Mouse (Mus musculus) CH12.LX (cell line): ENCODE data around the gene Cdc42. TPM values are rescaled to one million over a fixed set of nuclear protein-coding genes. Genes with fewer than 3 reads are reported as not detected.

Source experiments
- DNase-seq: peaks from one replicate; pipeline ENCODE4 v3.0.0-alpha.2; 2013; ENCODE audit errors: extremely low read depth
- H3K27ac ChIP-seq: 2 replicates; pipeline ENCODE4 v1.5.1; 2012; ENCODE audit warnings: low read depth, mild to moderate bottlenecking, control low read depth, moderate library complexity; ENCODE audit not compliant: insufficient read depth
- H3K27me3 ChIP-seq: replicated peaks from 2 replicates; pipeline ENCODE3; 2012; ENCODE audit warnings: inconsistent platforms
- H3K36me3 ChIP-seq, 2 experiments: replicated peaks in 1 of 2; 2 replicates each; pipeline versions ENCODE3 to v1.6.1; 2012; ENCODE audit warnings: inconsistent platforms in 1 of 2, low read length in 1 of 2, mild to moderate bottlenecking in 1 of 2, mixed read lengths in 1 of 2, moderate library complexity in 1 of 2; ENCODE audit not compliant: control insufficient read depth in 1 of 2, insufficient read depth in 1 of 2
- H3K4me1 ChIP-seq, 2 experiments: 2 replicates each; pipeline ENCODE4 v1.6.1; 2012; ENCODE audit warnings: inconsistent platforms in 1 of 2, moderate library complexity in 1 of 2; ENCODE audit not compliant: insufficient read depth in 2 of 2, control insufficient read depth in 1 of 2
- H3K4me2 ChIP-seq: 2 replicates; pipeline ENCODE4 v1.6.1; 2012; ENCODE audit warnings: low read depth, mild to moderate bottlenecking, control low read depth; ENCODE audit not compliant: poor library complexity, insufficient read depth, severe bottlenecking
- H3K4me3 ChIP-seq, 3 experiments: fragments of 150-350 bp in 1 of 3; sonication (generic) in 1 of 3; replicated peaks in 1 of 3; 2 replicates each; pipeline versions ENCODE3 to v1.5.1; 2011 to 2012; ENCODE audit warnings: low read depth in 2 of 3, low read length in 2 of 3, mild to moderate bottlenecking in 2 of 3, moderate library complexity in 2 of 3, control low read depth in 1 of 3, improper control_type of control experiment in 1 of 3, inconsistent platforms in 1 of 3, mixed read lengths in 1 of 3; ENCODE audit not compliant: poor library complexity in 1 of 3
- H3K79me2 ChIP-seq: replicated peaks from 2 replicates; pipeline ENCODE4 v1.6.1; 2012; ENCODE audit warnings: mild to moderate bottlenecking, moderate library complexity; ENCODE audit not compliant: control insufficient read depth, poor library complexity, insufficient read depth, severe bottlenecking; ENCODE audit errors: extremely low read depth
- H3K9ac ChIP-seq: 2 replicates; pipeline ENCODE4 v1.6.1; 2012; ENCODE audit warnings: low read depth, mild to moderate bottlenecking, control low read depth, moderate library complexity; ENCODE audit not compliant: insufficient read depth
- H3K9me3 ChIP-seq: replicated peaks from 2 replicates; pipeline ENCODE3; 2012; ENCODE audit warnings: low read length, inconsistent platforms, mixed read lengths
- BHLHE40 ChIP-seq: IDR thresholded peaks from 2 replicates; pipeline ENCODE4 v1.6.1; 2011; ENCODE audit warnings: mild to moderate bottlenecking, low read depth, low read length, improper control_type of control experiment
- CHD1 ChIP-seq: IDR thresholded peaks from 2 replicates; pipeline ENCODE4 v1.6.1; 2012; ENCODE audit warnings: low read depth, low read length, improper control_type of control experiment, inconsistent platforms
- CHD2 ChIP-seq: IDR thresholded peaks from 2 replicates; pipeline ENCODE4 v1.6.1; 2011; ENCODE audit warnings: low read length, improper control_type of control experiment
- E2F4 ChIP-seq: IDR thresholded peaks from 2 replicates; pipeline ENCODE4 v1.6.1; 2011; ENCODE audit warnings: low read depth, low read length, improper control_type of control experiment; ENCODE audit not compliant: insufficient replicate concordance
- ELF1 ChIP-seq: IDR thresholded peaks from 2 replicates; pipeline ENCODE4 v1.6.1; 2014; ENCODE audit warnings: low read depth, mild to moderate bottlenecking, inconsistent platforms, low read length, improper control_type of control experiment
- EP300 ChIP-seq: IDR thresholded peaks from 2 replicates; pipeline ENCODE4 v1.6.1; 2011; ENCODE audit warnings: low read length, improper control_type of control experiment
- ETS1 ChIP-seq: conservative IDR thresholded peaks from 2 replicates; pipeline ENCODE4 v1.6.1; 2012; ENCODE audit warnings: low read depth, mild to moderate bottlenecking, inconsistent platforms, low read length, improper control_type of control experiment, moderate library complexity
- GABPA ChIP-seq: IDR thresholded peaks from 2 replicates; pipeline ENCODE4 v1.6.1; 2012; ENCODE audit warnings: low read depth, low read length, improper control_type of control experiment, inconsistent platforms; ENCODE audit not compliant: insufficient replicate concordance
- HCFC1 ChIP-seq: IDR thresholded peaks from 2 replicates; pipeline ENCODE4 v1.6.1; 2012; ENCODE audit warnings: low read depth, mild to moderate bottlenecking, inconsistent platforms, low read length, improper control_type of control experiment
- IRF4 ChIP-seq: IDR thresholded peaks from 2 replicates; pipeline ENCODE4 v1.6.1; 2014; ENCODE audit warnings: low read depth, mild to moderate bottlenecking, inconsistent platforms, low read length, improper control_type of control experiment
- JUN ChIP-seq: IDR thresholded peaks from 2 replicates; pipeline ENCODE4 v1.6.1; 2011; ENCODE audit warnings: low read depth, mild to moderate bottlenecking, low read length, improper control_type of control experiment, moderate library complexity; ENCODE audit not compliant: insufficient read depth
- KAT2A ChIP-seq: IDR thresholded peaks from 2 replicates; pipeline ENCODE4 v1.6.1; 2012; ENCODE audit warnings: low read length, improper control_type of control experiment, inconsistent platforms; ENCODE audit not compliant: insufficient replicate concordance
- MAFK ChIP-seq: IDR thresholded peaks from 2 replicates; pipeline ENCODE4 v1.6.1; 2011; ENCODE audit warnings: low read length, improper control_type of control experiment; ENCODE audit not compliant: insufficient replicate concordance
- MAX ChIP-seq: IDR thresholded peaks from 2 replicates; pipeline ENCODE4 v1.6.1; 2011; ENCODE audit warnings: low read length, improper control_type of control experiment
- MXI1 ChIP-seq: IDR thresholded peaks from 2 replicates; pipeline ENCODE4 v1.6.1; 2011; ENCODE audit warnings: mild to moderate bottlenecking, low read depth, low read length, improper control_type of control experiment
- NELFE ChIP-seq: IDR thresholded peaks from 2 replicates; pipeline ENCODE4 v1.6.1; 2011; ENCODE audit warnings: low read depth, low read length, improper control_type of control experiment
- NRF1 ChIP-seq: IDR thresholded peaks from 2 replicates; pipeline ENCODE4 v1.6.1; 2014; ENCODE audit warnings: low read depth, mild to moderate bottlenecking, inconsistent platforms, low read length, improper control_type of control experiment, moderate library complexity
- PAX5 ChIP-seq: IDR thresholded peaks from 2 replicates; pipeline ENCODE4 v1.6.1; 2012; ENCODE audit warnings: low read length, inconsistent platforms, mixed read lengths
- POLR2AphosphoS2 ChIP-seq: IDR thresholded peaks from 2 replicates; pipeline ENCODE4 v1.6.1; 2011; ENCODE audit warnings: low read depth, low read length, improper control_type of control experiment
- RAD21 ChIP-seq: IDR thresholded peaks from 2 replicates; pipeline ENCODE4 v1.6.1; 2011; ENCODE audit warnings: low read depth, mild to moderate bottlenecking, low read length, improper control_type of control experiment, moderate library complexity
- RCOR1 ChIP-seq: conservative IDR thresholded peaks from 2 replicates; pipeline ENCODE4 v1.6.1; 2012; ENCODE audit warnings: low read depth, mild to moderate bottlenecking, inconsistent platforms, low read length, improper control_type of control experiment
- SIN3A ChIP-seq: IDR thresholded peaks from 2 replicates; pipeline ENCODE4 v1.6.1; 2012; ENCODE audit warnings: low read length, improper control_type of control experiment, inconsistent platforms
- TCF12 ChIP-seq: IDR thresholded peaks from 2 replicates; pipeline ENCODE4 v1.6.1; 2014; ENCODE audit warnings: low read depth, mild to moderate bottlenecking, inconsistent platforms, low read length, improper control_type of control experiment
- USF1 ChIP-seq: IDR thresholded peaks from 2 replicates; pipeline ENCODE4 v1.6.1; 2014; ENCODE audit warnings: low read depth, mild to moderate bottlenecking, inconsistent platforms, low read length, improper control_type of control experiment
- USF2 ChIP-seq: conservative IDR thresholded peaks from 2 replicates; pipeline ENCODE4 v1.6.1; 2011; ENCODE audit warnings: low read depth, low read length, improper control_type of control experiment
- ZC3H11A ChIP-seq: IDR thresholded peaks from 2 replicates; pipeline ENCODE4 v1.6.1; 2012; ENCODE audit warnings: low read depth, mild to moderate bottlenecking, inconsistent platforms, low read length, improper control_type of control experiment
- ZKSCAN1 ChIP-seq: IDR thresholded peaks from 2 replicates; pipeline ENCODE4 v1.6.1; 2012; ENCODE audit warnings: low read depth, inconsistent platforms, low read length, improper control_type of control experiment, borderline replicate concordance
- ZMIZ1 ChIP-seq: IDR thresholded peaks from 2 replicates; pipeline ENCODE4 v1.6.1; 2012; ENCODE audit warnings: low read depth, mild to moderate bottlenecking, inconsistent platforms, low read length, improper control_type of control experiment
- ZNF384 ChIP-seq: IDR thresholded peaks from 2 replicates; pipeline ENCODE4 v1.6.1; 2012; ENCODE audit warnings: low read depth, low read length, improper control_type of control experiment, inconsistent platforms
- dilution Hi-C: fragments of 300-500 bp; cut with MboI; formaldehyde crosslinking; loops from 2 replicates; pipeline ENCODE4 v1.14.3; 2020; ENCODE audit warnings: low sequenced_read_pairs; ENCODE audit not compliant: extremely low pct_unique_long_range_greater_than_20kb, extremely low pct_ligation_motif_present
- in situ Hi-C: fragments of 300-500 bp; cut with MboI; formaldehyde crosslinking; loops from 3 replicates; pipeline ENCODE4 v1.14.3; 2019; ENCODE audit warnings: low sequenced_read_pairs, low pct_ligation_motif_present, low pct_unique_long_range_greater_than_20kb, mixed read lengths
- polyA plus RNA-seq: library from polyadenylated mRNA; unstranded; fragments of >175 nt; gene quantifications from 2 replicates; pipeline ENCODE4 v1.2.1, GENCODE M21; 2012; ENCODE audit warnings: low read depth; ENCODE audit not compliant: insufficient read length
- total RNA-seq, 2 experiments: library from RNA; depleted of rRNA; stranded (reverse); fragments of 300-350 nt in 1 of 2; fragments of >200 nt in 1 of 2; gene quantifications; 2 replicates each; pipeline ENCODE4 v1.2.3; 2012 to 2014

Gene Cdc42
- total and polyA plus RNA-seq, 3 experiments, result 209 to 594 (median 378) TPM

- in situ Hi-C loops (no loop called here), dilution Hi-C loops (no loop called here)
- Histone ChIP-seq H3K27me3 (peaks cover 24% of the 10 kb centered on the region), H3K4me2 (no peak overlapping the region), H3K27ac (no peak overlapping the region), H3K9me3 (no peaks in the 10 kb centered on the region), H3K9ac (no peak overlapping the region), H3K79me2 (no peaks in the 10 kb centered on the region), H3K36me3 (peaks cover 0 to 5% of the 10 kb centered on the region in 2 experiments), H3K4me1 (no peaks in the 10 kb centered on the region), H3K4me3 (no peak overlapping the region)
- TF ChIP-seq KAT2A (no peak), NRF1 (no peak), GABPA (no peak), NELFE (no peak), BHLHE40 (no peak), ETS1 (no peak), PAX5 (no peak), ZC3H11A (no peak), USF2 (no peak), MXI1 (no peak), CHD2 (no peak), ELF1 (no peak), IRF4 (no peak), CHD1 (no peak), E2F4 (no peak), POLR2AphosphoS2 (no peak), MAX (no peak), ZNF384 (no peak), EP300 (no peak), ZMIZ1 (no peak)
- no peak for DNase-seq
Observed at GRCm38 (mm10) chr4:137294032-137294431, 63.5 kb downstream of the Cdc42 start.

- Histone ChIP-seq H3K79me2 (no peaks in the 10 kb centered on the region), H3K27ac (no peak overlapping the region)
Observed at GRCm38 (mm10) chr4:137292625-137293024, 64.9 kb downstream of the Cdc42 start.

More at GRCm38 (mm10) chr4:137292625-137293024, 64.9 kb downstream of the Cdc42 start:
- DNase-seq, result no peak
- no peak for TF ChIP-seq MXI1
- TF ChIP-seq RAD21, result no peak
- no peak for TF ChIP-seq CHD2
- TF ChIP-seq USF1, result no peak
- TF ChIP-seq CHD1, result no peak
- TF ChIP-seq RCOR1, result no peak
- TF ChIP-seq SIN3A, result no peak
- TF ChIP-seq BHLHE40, result no peak
- no peak for TF ChIP-seq HCFC1
- no peak for TF ChIP-seq MAX
- no peak for TF ChIP-seq USF2
- no peak for TF ChIP-seq EP300
- no peak for TF ChIP-seq MAFK
- TF ChIP-seq JUN, result no peak
- TF ChIP-seq ZKSCAN1, result no peak
- TF ChIP-seq TCF12, result no peak
- TF ChIP-seq NELFE, result no peak
- Histone ChIP-seq H3K4me1 (no peaks in the 10 kb centered on the region), H3K36me3 (peaks cover 0 to 5% of the 10 kb centered on the region in 2 experiments), H3K9me3 (no peaks in the 10 kb centered on the region), H3K4me2 (no peak overlapping the region), H3K9ac (no peak overlapping the region), H3K27me3 (peaks cover 35% of the 10 kb centered on the region), H3K4me3 (no peak overlapping the region)
- dilution Hi-C loops, result no loop called here
- in situ Hi-C loops, result no loop called here
